Mouse (Mus musculus) testis, postnatal 14 days (tissue): ENCODE data around the gene Usp21.

ENCODE experiments used
- DNase-seq: peaks from one replicate; pipeline ENCODE4 v3.0.0; 2021; ENCODE audit warnings: low spot score

Usp21 gene

GRCm38 (mm10) chr1:171284491-171284890, 3.3 kb downstream of the Usp21 start:
- no peak for DNase-seq

GRCm38 (mm10) chr1:171283188-171284160, 4.3 kb downstream of the Usp21 start:
- DNase-seq, result no peak

- DNase-seq, result no peak
These were observed 5.5 kb downstream of the Usp21 start for GRCm38 (mm10) chr1:171282086-171282805.

- peak; percentile 72 for DNase-seq
These were observed 6.3 kb downstream of the Usp21 start for GRCm38 (mm10) chr1:171281528-171281923.

- peak; percentile 93 for DNase-seq
These were observed 6.8 kb downstream of the Usp21 start, which contains the start of gene Ppox for GRCm38 (mm10) chr1:171280916-171281527. Ppox (minus strand) TSS chr1:171281186.

- no peak for DNase-seq
These were observed 7.4 kb downstream of the Usp21 start for GRCm38 (mm10) chr1:171280250-171280915.

- no peak for DNase-seq
These were observed 8.1 kb downstream of the Usp21 start for GRCm38 (mm10) chr1:171279721-171280120.

- no peak for DNase-seq
These were observed 8.6 kb downstream of the Usp21 start for GRCm38 (mm10) chr1:171279012-171279705.

GRCm38 (mm10) chr1:171278436-171278835, 9.4 kb downstream of the Usp21 start:
- DNase-seq, result no peak

GRCm38 (mm10) chr1:171277736-171278135, 10.1 kb downstream of the Usp21 start:
- no peak for DNase-seq

GRCm38 (mm10) chr1:171276110-171276748, 11.6 kb downstream of the Usp21 start:
- DNase-seq, result no peak

GRCm38 (mm10) chr1:171275144-171275734, 12.6 kb downstream of the Usp21 start:
- no peak for DNase-seq

- no peak for DNase-seq
These were observed 13.6 kb downstream of the Usp21 start for GRCm38 (mm10) chr1:171274171-171274570.

GRCm38 (mm10) chr1:171272086-171272485, 15.7 kb downstream of the Usp21 start:
- DNase-seq, result no peak

- DNase-seq, result no peak
These were observed 16.2 kb downstream of the Usp21 start for GRCm38 (mm10) chr1:171271622-171272021.

- no peak for DNase-seq
These were observed 16.6 kb downstream of the Usp21 start for GRCm38 (mm10) chr1:171271196-171271595.

GRCm38 (mm10) chr1:171270573-171270900, 17.3 kb downstream of the Usp21 start:
- peak; percentile 55 for DNase-seq

- DNase-seq, result peak; percentile 92
These were observed 17.8 kb downstream of the Usp21 start, which contains the start of gene B4galt3 for GRCm38 (mm10) chr1:171269848-171270572. B4galt3 (plus strand) TSS chr1:171270328.

GRCm38 (mm10) chr1:171268341-171268740, 19.4 kb downstream of the Usp21 start:
- no peak for DNase-seq
